Mouse (Mus musculus) adrenal gland, adult 2 months (tissue): ENCODE data around the gene Arhgef3. TPM values are rescaled to one million over a fixed set of nuclear protein-coding genes. Genes with fewer than 3 reads are reported as not detected.

Source experiments
- DNase-seq: peaks from one replicate; pipeline ENCODE4 v3.0.0; 2021
- polyA plus RNA-seq: library from polyadenylated mRNA; depleted of rRNA; stranded (reverse); fragments of >200 nt; gene quantifications from 2 replicates; pipeline ENCODE4 v1.2.3, GENCODE M21; 2012
- total RNA-seq, 2 experiments: library from RNA; stranded (reverse); gene quantifications; 2 replicates each; pipeline ENCODE4 v1.2.3; 2021

Arhgef3 gene
- total and polyA plus RNA-seq, 3 experiments, result 8.2 to 44.1 (median 39.8) TPM

- DNase-seq, result no peak
Observed at GRCm38 (mm10) chr14:27317146-27317545, 202.4 kb downstream of the Arhgef3 start.

DNA sequence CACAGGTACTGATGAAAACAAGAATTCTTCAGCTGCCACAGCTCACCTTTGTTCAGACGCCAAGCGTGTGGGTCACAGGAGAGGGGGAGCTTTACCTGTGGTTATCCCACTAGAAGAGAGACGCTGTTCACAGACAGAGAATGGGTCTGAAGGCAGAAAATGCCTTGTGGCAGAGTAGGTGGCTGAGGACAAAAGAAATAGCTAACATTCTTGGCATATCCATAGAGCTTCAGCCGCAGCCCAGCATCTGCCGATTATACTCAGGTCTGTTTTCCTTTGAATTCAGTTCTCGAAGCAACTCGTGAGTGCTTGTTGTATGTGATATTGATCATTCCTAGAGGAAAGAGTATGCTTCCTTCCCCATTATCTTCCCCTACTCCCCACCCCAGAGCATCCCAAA, 204.7 kb downstream of the Arhgef3 start:
- no peak for DNase-seq

DNA sequence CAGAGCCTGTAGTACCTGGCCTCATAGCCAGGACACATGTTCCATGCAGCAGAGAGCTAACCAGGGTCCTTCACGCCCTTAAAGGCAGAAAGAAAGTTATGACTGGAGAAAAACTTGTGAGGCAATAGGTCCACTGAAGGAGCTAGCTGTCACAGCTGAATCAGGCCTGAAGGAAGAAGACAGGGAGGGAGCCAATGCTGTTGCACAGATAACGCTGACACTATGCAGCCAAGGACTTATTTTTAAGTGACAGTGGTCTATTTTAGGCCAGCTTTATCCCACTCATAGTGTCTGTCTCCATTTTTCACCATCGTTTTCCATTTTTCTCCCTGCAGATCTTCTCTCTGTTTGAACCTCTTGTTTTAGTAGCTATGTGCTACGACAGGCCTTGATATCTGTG, 207.3 kb downstream of the Arhgef3 start:
- no peak for DNase-seq

DNA sequence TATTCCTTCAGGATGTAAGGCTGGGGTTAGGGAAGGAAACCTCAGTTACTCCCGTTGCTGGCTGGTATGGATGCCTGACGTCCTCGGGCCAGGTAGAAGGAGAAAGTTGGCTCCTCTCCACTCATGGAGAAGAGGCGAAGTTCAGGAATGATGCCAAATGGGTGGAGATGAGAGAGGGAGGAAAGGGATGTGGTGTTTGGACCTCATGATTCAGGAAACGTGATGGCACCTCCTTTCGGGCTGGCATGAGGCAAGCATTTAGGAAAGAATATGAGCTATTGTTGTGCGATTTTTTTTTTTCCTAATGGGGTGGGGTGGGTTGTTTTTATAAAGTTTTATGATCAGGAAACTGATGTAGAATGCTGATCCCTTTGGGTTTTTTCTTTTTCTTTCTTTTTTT, 210.0 kb downstream of the Arhgef3 start:
- DNase-seq, result no peak

GRCm38 (mm10) chr14:27325537-27325936, 210.8 kb downstream of the Arhgef3 start:
- no peak for DNase-seq

DNA sequence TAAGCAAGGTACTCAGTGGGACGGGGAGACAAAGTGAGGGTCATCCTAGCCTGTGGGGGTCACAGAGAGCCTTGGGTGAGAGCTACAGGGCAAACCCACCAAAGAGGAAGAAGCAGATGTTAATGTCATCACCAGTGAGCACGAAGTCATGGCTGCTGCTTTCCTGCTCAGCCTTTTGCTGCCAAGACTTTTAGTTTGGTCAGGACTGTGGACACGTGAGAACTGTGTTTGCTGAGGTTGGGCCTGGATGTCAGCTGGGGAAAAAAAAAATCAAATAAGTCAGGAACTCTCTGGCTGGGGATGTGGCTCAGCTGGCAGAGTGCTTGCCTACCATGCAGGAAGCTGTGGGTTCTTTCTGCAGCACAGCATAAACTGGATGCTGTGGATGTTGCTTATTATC, 213.2 kb downstream of the Arhgef3 start:
- no peak for DNase-seq

- DNase-seq, result no peak
Observed at GRCm38 (mm10) chr14:27328952-27329351, 214.3 kb downstream of the Arhgef3 start.

DNA sequence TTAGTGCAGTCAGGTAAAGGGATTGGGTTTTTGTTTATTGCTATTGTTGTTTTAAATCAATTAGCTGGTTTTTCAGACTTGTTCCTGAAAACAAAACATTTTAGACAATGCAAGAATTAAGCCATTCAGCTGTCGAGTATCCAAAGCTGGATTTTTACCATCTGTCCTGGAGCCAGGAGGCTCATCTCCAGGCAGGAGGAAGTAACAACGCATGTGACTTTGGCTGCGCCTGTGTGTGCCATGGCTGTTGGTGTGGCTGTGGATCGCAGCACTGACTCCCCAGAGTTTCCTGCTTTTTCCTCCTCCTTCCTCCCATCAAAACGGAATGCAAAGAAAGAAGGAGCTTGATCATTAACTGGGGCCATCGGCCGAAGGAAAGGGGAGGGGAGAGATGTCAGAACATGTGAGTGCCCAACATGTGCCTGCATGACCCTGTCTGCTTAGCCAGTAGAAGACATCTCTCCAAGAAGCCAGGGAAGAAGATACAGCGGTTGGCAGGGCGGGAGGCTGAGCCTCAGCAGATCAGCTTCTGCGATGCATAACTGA, 216.9 kb downstream of the Arhgef3 start:
- no peak for DNase-seq

GRCm38 (mm10) chr14:27332359-27332987, 217.8 kb downstream of the Arhgef3 start:
- DNase-seq, result no peak

- DNase-seq, result peak; percentile 91
Observed at GRCm38 (mm10) chr14:27335331-27336207, 220.9 kb downstream of the Arhgef3 start.

- peak; percentile 61 for DNase-seq
Observed at GRCm38 (mm10) chr14:27336208-27337114, 221.8 kb downstream of the Arhgef3 start.

DNA sequence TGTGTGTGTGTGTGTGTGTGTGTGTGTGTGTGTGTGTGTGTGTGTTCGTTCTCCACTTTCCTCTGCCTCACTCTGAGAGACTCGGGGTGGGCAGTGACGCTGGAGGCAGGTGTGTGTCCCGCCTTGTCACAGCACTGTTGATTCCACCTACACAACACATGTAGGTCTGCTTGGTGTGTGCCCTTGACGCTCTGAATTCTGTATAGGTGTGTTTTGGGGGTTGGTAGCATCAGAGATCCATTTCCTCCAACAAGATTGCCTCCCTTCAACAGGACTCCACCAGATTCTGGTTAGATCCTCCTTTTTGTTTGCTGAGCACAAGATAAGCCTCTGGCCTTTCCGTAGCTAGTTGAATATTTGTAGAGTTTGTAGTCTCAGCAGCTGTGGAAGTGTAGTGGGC, 222.5 kb downstream of the Arhgef3 start:
- DNase-seq, result no peak

DNA sequence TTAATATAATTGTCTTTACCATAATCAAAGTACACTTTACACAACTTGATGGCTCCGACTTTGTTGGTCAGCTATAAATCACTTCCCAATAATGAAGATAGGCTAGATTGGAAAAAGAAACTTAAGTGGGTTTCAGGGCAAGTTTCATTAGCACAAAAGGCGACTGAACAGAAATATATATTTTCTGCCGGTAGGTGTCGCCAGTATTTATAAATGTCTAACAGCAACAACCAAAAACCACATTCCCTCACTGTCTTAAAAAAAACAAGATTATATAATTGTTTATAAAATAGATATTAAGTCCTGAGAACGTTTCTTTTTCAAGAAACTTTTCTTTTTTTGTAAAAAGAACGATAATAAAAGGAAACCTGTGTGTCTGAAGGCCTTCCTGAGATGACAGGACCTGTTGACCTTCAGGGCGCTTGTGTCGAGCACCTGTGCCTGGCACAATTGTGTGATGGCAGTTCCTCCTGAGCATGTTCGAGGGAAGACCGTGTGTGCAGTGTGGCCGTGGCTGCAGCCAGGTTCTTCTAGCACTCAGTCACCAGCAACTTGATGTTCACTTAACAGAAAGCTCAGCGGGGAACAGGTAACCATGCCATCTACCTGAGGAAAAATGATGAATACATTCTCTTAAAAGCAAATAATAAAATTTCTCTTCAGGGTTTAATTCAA, 223.5 kb downstream of the Arhgef3 start:
- no peak for DNase-seq

- DNase-seq, result peak; percentile 27
Observed at GRCm38 (mm10) chr14:27340682-27341415, 226.2 kb downstream of the Arhgef3 start.

DNA sequence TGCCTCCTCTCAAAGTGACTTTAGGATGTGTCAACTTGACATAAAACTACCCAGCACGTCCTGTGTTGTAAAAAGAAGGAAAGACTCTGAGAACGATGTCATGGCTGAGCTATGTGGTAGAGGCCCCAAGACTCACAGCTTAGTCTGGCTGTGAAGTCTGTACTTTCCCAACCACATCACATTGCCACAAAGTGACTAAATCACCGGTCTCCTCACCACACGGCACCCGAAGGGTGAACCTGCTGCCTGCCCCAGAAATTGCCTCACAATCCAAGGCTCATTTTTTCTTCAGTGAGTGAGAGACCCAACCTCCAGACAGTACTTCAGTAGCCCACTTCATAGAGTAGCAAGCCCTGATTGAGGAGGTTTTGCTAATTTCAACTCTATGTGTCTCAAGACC, 226.8 kb downstream of the Arhgef3 start:
- DNase-seq, result peak; percentile 37

GRCm38 (mm10) chr14:27342451-27342850, 227.8 kb downstream of the Arhgef3 start:
- no peak for DNase-seq

- DNase-seq, result no peak
Observed at GRCm38 (mm10) chr14:27344250-27344990, 229.7 kb downstream of the Arhgef3 start.

DNA sequence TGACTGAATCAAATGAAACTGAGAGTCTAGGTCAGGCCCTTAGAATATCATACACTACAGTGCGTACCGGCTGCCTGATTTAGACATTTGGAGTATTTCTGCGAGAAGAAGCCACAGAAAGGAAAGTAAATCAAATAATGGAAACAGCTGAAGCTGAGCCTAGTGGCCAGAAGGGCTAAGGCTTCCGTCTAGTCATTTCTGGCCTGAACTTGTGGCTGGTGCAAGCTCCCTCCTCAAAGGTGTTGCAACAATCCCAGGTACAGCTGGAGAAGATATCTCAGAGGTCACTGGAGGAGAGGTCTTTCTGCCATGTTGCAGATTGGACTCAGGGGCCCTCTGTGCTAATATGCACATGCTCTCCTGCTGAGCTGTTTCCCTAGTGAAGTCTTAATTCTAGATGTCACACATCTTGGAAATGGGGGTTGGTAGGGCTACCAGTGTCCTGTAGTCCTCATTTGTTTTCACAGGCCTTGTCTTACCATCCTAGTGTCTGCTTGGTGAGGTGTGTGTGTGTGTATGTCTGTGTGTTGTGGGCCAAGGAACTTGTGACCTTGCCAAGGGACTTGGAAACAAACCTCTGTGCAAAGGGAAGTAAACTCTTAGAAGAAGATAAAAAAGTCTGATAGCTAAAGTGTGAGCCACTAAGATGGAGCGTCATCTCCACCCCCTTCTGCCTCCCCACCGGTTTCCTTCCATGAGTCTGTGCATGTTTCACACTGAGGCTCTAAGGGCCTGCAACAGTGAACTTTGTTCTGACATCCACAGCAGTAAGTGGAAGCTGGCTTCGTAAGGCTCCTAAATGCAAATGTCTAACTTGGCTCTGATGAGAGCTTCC, 230.6 kb downstream of the Arhgef3 start:
- no peak for DNase-seq

DNA sequence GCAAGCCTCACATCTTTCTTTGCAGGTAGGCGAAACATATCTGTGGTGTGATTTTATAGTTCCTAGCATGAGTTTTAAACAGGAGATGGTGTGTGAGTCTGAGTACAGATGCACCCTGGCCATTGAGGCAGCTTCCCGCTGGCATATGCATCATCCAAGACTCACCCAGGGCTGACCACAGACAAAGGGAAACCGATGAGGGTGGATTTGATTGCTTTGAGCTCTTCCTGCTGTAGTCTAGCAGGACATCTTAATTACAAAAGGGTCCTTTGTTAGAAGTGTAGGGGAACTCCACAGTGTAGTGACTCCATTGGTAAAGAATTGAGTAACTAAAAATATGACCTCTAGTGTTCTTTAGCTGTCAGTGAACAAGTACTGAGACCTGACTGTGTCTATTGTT, 232.5 kb downstream of the Arhgef3 start:
- DNase-seq, result no peak
